Mouse (Mus musculus): ENCODE results near the gene Ankrd40. TPM values are rescaled to one million over a fixed set of nuclear protein-coding genes. Genes with fewer than 3 reads are reported as not detected.

Ankrd40 gene
- polyA plus RNA-seq (2012; rRNA removed), result 138 and 164 TPM in 2 replicates

DNA sequence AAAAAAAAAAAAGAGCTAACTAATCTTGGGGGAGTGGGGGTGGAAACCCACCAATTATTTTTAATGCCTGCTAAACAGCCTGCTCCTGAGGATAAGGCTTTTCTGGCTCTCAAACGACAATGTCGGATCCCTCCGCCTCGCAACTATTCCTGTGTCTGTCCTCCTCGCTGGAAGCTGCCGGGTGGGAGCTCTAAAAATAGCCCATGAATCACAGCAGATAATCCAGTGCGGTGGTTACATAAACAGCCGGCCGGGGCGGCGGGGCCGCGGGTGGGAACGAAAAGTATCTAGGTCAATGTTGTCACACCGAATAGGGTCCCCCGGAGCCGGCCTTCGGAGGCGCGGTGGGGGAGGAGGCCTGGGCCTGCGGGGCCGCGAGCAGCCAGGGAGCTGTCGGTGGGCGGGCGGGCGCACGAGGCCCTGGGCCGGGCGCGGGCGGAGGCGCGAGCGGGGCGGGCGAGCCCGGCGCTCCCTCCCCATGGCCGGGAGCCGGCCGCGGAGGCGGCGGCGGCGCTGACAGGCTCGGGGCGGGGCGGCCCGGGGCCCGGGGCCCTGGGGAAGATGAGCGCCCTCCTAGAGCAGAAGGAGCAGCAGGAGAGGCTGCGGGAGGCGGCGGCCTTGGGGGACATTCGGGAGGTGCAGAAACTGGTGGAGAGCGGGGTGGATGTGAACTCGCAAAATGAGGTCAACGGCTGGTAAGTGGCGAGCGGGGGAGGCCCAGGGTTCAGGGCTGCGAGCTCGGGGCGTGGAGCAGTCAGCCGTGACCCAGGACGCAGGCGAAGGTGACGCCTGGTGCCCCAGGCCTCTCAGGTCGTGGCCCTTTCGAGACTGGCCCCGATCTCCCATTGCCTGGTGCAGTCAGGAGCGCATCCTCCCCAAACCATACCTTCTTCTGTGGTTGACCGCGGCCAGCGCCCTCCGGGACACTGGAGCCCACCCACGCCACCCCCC lies at the start of gene Ankrd40:
Gene Ankrd40 (plus strand): TSS at position 309 of the 951 bp plus-strand sequence.
- DNase-seq (ENCODE audit: extremely low spot score in 1 of 2, low spot score in 1 of 2), result peak; percentile 97 to 98

DNA sequence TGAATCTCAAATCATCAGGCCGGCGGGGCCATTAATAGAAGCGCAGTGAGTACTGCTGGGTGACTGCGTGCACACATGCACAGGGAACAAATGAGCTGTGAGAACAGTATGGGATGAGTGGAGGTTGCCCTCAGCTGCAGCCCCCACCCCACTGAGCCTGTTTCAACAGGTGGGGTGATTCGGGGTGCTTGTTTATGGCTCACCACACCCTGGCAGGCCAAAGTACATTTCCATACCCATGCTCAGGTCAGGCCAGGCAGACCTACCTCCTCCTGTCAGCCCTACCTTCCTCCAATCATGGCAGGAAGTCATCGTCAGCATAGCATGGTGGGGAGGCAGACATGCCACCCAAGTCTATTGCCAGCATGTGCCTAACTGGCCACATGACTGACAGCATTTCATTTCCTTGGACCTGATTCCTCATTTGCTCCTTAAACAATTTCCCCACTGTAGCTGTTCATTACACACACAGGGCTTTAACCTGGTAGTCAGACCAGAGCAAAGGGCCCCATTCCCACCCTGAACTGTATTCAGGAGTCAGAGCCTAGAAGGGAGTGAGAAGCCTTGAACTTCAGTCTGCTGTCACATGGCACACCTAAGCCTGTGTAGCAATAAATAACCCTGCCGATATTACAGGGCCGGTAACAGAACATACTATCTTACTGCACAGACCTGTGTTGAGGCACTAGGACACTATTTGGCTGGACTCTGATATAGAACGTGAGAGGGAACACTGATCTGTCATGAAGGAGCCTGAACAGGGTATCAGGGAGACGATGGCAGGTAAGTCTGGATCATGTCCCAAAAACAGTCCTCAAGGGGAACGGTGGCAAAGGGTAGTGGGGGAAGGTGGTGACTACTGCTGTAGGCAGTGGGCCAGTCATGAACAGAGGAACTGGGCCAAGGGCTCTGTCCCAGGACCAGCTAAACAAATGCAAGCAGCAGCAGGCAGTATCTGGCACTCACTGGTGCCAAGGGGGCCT lies 46.3 kb upstream of the Ankrd40 start, which contains the start of gene Gm21885:
Gene Gm21885 (plus strand): TSS at position 675 of the 983 bp plus-strand sequence.
- peak in 1 of 2 experiments; percentile 19 for DNase-seq (ENCODE audit: extremely low spot score in 1 of 2, low spot score in 1 of 2)

DNA sequence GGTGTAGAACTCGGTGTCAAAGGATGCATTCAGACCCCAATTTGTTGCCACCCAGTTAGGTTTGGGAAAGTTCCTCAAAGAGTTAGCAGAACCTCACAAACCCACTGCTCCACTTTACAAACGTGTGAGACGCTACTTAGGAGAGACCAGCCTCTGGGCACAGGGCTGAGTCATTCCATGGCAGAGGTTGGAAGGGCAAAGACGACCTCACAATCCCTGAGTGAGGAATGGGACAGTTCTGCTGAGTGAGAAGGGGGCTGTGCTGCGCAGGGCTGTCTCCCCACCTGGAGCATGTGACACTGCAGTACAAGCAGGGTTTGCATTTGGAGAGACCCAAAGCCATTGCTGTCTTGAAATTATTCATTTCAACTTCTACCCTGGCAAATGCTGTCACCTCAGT lies 45.5 kb upstream of the Ankrd40 start:
- no peak for DNase-seq (ENCODE audit: extremely low spot score in 1 of 2, low spot score in 1 of 2)

DNA sequence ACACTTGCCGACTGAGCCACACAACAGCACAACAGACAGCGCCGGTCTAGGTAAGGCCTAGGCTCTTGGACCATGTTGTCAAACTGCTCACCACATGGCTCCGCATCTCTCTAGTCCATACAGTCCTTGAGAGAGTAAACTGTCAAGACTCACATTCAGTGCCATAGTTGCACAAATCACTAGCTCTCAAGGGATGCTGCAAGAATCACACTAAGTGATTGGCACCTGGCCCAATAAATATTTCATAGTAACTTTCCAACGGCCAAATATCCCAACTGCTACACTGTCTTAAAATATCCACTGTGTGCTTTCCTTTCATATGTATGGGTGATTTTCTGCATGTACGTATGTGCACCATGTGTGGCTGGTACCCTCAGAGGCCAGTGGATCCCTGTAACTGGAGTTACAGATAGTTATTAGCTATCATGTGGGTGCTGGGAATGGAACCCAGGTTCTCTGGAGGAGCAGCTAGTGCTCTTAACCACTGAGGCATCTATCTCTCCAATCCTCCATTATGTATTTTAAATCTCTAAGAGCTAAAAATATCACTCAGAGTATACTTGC lies 44.2 kb upstream of the Ankrd40 start:
- DNase-seq (ENCODE audit: extremely low spot score in 1 of 2, low spot score in 1 of 2), result no peak

DNA sequence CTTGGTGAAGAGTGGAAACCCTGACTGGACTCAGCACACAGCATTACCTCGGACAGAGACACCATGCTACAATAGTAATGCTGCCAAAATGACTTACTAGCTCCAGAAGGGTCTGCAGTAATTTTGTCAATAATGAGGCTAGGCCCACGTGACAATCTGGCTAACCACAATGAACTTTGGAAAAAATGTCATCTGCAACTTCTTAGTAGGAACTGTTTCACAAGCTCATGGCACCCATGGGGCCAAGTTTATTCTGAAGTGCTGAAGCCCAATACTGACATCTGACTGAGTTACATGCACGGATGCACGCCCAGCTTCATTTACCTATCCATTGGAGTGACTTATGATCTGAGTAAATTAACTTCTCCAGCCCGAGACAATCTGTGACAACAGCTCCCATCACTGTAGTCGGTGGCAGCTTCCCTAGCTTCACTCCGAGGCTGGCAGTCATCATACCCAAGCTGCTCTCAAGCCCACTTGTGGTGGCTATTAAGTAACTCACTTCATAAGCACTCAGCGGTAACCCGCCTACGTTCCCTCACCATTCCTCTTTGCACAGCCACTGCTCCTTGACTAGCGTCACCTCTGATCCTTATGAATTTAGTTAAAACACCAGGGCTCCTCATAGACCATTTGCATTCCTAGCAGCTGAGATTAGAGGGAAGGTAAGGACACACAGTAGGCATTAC lies 41.8 kb upstream of the Ankrd40 start:
- no peak for DNase-seq (ENCODE audit: extremely low spot score in 1 of 2, low spot score in 1 of 2)

DNA sequence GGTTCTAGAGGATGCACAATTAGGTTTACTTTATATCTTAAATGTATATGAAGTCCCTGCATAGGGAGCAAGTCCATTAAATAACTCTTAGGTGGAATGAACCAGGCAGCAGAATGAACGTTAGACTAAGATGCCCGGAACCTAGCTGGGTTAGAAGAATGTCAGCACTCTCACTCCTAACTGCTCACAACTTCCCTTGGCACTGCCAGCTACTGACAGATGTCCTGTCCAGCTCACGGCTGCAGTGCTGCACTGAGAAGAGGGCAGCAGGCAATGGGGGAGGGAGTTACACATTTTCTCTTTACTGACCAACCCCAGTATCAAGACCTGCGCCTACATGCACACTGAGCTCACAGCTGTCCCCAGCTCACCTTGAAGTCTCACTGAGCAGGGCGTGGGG lies 40.7 kb upstream of the Ankrd40 start:
- DNase-seq (ENCODE audit: extremely low spot score in 1 of 2, low spot score in 1 of 2), result no peak

DNA sequence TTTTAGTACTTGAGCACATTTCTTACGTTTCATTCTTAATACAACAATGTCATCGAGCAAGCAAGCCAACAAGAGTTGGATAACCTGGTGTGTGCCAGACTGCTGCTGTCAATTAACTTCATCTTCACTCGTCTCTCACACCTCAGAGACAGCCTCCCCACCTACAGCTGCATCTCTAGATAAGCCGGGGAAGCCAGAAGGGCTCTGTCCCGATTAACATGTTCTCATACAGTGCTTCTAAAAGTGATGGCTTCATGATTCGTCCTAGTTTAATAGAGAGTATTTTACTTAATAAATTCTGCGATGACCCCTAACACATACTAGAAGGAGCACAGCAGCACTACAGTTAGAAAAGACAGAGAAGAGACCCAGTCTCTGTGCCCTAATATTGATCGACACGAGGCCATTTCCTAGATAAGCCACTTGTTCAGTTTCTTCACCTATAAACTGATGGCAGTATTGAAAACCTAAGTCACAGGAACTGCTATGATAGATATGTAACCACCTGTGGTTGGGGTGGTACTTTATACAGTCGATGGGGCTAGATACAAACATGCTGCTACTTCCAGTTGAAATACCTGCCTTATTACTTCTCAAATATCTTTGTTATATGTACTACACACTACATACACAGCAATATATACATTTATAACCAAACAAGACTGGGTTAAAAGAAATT lies 37.6 kb upstream of the Ankrd40 start:
- no peak for DNase-seq (ENCODE audit: extremely low spot score in 1 of 2, low spot score in 1 of 2)

DNA sequence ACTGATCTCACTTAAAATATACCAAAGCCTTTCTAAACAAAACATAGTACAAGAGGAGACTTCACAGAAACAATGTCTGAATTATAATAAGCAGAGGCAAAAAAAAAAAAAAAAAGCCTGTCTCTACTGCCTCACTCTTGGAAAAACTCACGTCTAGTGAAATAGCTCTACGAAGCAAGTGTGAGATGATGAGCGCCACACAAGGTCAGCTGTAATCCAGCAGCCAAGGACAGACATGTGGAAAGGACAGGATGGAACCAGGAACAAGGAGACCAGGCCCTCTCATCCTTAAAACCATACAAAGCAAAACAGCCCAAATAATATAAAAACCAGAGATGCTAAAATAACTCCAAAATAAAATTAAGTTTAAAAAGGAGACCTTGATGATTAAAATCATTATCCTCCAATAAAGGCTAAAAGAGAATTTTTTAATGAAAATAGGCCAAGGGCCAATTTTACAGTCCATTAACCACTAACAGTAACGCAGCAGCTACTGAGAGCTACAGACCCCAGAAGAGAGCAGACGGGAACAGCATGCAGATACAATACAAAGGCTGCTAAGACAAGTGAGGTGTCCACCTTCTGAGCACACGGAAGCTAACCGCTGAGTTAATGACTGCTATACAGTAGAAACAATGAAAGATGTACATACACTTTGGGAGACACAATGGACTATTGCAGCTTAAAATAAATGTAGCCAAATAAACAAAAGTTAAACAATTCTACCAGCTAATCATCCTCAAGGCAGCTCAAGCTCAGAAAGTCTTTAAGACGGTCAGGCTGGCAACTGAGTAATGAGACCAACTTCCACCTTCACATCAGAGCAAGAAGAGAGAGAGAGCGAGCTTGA lies 32.6 kb upstream of the Ankrd40 start:
- no peak for DNase-seq (ENCODE audit: extremely low spot score in 1 of 2, low spot score in 1 of 2)

DNA sequence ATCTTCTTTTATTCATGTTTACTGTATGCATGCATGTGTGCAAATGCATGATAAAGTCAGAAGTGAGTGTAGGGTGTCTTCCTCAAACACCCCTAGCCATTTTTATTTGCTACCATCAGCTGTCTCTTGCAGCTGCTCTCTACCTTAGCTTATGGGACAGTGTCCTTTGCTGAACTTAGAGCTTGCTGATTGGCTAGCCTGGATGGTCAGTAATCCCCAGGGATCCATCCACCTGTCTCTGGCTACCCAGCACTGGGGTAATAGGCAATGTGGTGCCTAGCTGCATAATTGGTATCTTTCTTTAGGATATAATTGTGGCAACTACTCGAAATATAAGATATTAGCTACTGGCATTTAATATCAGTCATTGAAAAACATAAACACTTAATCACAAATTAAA lies 15.1 kb upstream of the Ankrd40 start:
- no peak for DNase-seq (ENCODE audit: extremely low spot score in 1 of 2, low spot score in 1 of 2)

DNA sequence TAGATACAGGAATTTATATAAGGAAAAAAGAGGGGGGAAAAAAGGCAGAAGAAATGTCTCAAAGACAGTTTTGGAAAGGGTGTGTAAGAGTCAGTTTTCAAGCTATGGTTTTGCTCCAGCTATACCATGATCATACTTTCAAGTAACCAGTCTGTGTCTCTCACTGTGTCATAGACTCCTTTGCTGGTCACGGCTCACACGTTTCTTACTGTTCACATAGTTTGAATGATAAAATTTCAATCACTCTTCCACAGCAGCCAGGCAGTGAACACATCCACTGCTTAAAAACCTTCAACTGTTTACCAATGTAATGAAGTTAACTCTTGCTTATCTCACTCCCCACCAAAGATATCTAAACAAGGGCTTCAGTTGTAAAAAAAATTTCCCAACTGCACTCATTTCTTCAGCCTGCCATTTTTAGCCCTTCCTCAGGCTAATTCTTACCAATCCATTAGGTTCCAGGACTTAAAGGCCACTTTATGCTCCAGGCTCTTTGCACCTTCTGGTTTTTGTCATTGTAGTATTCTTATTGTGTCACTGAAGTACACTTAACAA lies 13.6 kb upstream of the Ankrd40 start:
- DNase-seq (ENCODE audit: extremely low spot score in 1 of 2, low spot score in 1 of 2), result no peak

DNA sequence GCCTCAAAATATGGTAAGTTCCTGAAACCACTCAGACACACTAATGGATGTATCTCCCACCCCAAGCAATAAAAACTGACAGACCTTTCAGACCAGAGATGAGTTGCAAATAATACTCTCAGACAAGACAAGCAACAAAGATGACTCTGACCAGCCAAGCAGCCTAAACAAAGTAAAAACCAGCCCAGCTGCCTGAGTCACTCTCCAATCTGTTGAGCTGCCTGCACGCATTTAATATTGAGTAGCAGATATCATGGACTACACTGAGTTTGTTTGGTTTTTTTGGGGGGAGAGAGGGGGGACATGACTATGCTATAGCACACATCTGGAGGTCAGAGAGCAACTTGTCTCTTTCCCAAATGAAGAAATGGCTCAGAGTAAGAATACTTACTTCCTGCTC lies 12.5 kb upstream of the Ankrd40 start:
- DNase-seq (ENCODE audit: extremely low spot score in 1 of 2, low spot score in 1 of 2), result no peak

DNA sequence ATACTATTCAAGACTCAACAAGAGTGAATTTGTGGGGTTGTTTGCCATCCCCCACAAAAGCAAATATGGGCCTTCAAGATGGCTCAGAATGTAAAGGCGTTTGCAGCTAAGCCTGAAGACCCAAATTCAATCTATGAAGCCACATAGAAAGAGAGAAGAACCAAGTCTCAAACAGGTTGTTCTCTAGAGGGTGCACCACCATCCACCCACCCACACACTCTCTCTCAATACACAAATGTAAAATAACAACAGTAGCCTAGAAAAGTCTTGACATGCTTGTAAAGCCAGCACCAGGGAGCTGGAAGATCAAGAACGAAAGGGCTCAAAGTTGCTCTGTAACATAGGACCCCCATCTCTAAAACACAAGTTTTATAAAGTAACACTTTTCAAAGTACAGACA lies 11.3 kb upstream of the Ankrd40 start:
- DNase-seq (ENCODE audit: extremely low spot score in 1 of 2, low spot score in 1 of 2), result no peak

DNA sequence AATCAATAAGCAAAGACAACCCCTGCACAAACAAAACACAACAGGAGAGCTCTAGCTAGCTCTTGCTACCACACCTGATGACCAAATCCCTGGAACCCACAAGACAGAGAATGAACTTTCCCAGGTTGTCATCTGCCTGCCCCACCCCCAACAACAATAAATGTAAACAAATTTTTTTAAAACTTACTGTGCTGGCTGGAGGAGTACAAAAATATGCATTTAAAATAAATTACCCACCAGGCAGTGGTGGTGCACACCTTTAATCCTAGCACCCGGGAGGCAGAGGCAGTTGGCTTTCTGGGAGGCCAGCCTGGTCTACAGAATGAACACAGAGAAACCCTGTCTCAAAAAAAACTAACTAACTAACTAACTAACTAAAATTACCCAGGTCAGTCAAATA lies 10.8 kb upstream of the Ankrd40 start:
- DNase-seq (ENCODE audit: extremely low spot score in 1 of 2, low spot score in 1 of 2), result no peak

DNA sequence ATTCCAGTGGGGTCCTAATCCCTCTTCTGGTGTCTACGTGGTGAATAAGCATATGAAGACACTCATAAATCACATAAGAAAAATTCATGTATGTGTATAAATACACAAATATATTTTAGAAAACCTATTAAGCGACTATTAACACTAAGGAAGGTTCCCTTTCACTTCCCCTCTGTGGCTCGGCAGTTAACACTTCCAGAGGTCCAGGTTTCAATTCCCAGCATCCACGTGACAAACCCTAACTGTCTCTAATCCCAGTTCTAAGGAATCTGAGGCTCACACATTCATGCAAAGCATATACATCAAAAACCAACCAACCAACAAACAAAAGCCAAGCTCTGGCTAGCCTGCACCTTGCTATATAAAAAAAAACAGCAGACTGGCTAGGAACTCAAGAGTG lies 10.3 kb upstream of the Ankrd40 start:
- DNase-seq (ENCODE audit: extremely low spot score in 1 of 2, low spot score in 1 of 2), result no peak

DNA sequence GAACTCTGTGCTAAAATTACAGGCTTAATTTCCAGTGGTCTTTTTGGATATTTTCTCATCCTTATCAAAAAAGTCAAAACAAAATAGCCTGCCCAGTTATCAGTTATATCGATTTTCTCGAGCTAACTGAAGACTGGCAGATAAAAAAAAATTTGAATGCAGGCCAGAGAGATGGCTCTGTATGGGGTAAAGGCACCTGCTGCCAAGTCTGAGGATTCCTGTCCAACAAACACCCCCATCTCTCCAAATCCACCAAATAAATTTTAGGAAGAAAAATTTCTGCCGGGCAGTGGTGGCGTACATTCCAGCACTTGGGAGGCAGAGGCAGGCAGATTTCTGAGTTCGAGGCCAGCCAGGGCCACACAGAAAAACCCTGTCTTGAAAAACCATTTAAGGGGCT lies 9.7 kb upstream of the Ankrd40 start:
- DNase-seq (ENCODE audit: extremely low spot score in 1 of 2, low spot score in 1 of 2), result no peak

DNA sequence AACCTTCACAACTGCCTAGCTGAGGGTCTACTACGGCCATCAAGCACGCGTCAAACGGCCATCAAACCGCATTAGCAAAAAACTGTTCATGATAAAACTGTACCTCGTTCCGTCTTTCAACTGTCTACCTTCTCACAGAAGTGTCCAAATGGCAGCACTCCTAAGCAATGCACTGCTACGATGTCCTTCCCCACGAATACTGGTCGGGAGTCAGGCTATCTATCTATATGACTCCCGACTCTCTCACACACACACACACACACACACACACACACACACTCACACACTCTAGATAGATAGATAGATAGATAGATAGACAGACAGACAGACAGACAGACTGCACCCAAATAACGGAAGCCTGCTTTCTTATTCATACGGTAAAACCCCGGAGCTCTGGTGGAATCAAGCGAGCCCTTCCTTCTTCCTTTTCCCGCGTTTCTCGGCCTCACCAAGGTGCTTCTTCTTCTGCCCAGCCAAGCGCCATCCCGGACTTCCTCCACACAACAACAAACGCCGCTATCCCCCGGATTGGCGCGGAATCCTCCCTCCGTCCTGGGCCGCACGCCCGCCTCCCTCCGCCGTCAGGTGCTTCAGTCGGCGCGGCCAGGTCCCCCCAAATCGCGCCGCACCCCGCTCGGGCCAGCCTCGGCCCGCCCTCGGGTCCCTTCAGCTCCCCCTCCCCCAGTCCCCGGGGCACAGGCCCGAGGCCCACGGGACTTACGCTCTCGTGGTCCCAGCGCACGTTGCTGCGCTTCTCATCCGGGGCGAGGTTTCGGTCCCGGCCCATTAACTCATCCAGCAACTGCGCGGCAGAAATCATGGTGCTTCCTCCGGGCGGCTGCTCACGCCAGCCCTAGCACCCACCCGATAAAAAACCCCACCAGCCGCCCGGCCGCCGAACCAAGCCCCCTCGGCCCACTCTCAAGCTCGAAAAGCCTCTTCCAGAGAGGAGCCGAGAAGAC lies 6.6 kb upstream of the Ankrd40 start:
- no peak for DNase-seq (ENCODE audit: extremely low spot score in 1 of 2, low spot score in 1 of 2)

DNA sequence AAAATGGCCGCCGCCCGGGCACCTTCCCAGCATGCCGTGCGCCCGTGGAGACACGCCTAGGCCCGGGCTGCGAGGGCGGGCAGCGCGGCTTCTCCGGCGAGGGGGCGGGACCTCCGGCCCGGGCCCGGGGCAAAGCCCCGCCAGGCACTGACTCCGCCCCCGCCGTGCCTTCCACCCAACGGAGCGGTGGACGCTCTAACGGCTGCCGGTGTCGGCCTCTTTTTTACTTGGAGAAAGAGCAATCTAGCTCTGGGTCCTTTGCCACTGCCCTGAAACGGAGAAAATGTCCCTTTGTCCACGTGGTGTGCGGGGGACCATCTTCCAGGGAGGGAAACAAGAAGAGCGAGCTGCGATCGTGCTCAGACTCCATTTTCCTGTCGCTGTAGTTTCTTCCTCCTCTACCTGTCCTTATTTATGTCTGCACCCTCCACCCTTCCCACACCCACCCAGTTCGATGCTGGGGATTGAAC lies 5.8 kb upstream of the Ankrd40 start, which contains the start of gene Luc7l3:
Gene Luc7l3 (minus strand): TSS at position 58 of the 470 bp plus-strand sequence.
- peak; percentile 86 to 96 for DNase-seq (ENCODE audit: extremely low spot score in 1 of 2, low spot score in 1 of 2)
